Mouse (Mus musculus) bone marrow, adult 2 months (tissue): ENCODE data around the gene Cacna1c. TPM values are rescaled to one million over a fixed set of nuclear protein-coding genes. Genes with fewer than 3 reads are reported as not detected.

Experiments used
- H3K27ac ChIP-seq: fragments of 200-500 bp; 2 replicates; pipeline ENCODE4 v1.5.1; 2012; ENCODE audit warnings: low read depth, mild to moderate bottlenecking, control low read depth, inconsistent platforms, low read length; ENCODE audit not compliant: control insufficient read depth, poor library complexity, insufficient read depth
- H3K4me1 ChIP-seq: fragments of 200-500 bp; 2 replicates; pipeline ENCODE4 v1.6.1; 2011; ENCODE audit warnings: low read length; ENCODE audit not compliant: control insufficient read depth, insufficient read depth
- H3K4me3 ChIP-seq: fragments of 200-500 bp; replicated peaks from 2 replicates; pipeline ENCODE3; 2011; ENCODE audit warnings: mild to moderate bottlenecking, low read depth, low read length, control low read depth; ENCODE audit not compliant: control insufficient read depth
- CTCF ChIP-seq: fragments of 200-500 bp; IDR thresholded peaks from 2 replicates; pipeline ENCODE4 v1.5.1; 2011; ENCODE audit warnings: low read length, control low read depth; ENCODE audit not compliant: control insufficient read depth, insufficient read depth
- POLR2A ChIP-seq: fragments of 200-500 bp; IDR thresholded peaks from 2 replicates; pipeline ENCODE4 v1.6.1; 2011; ENCODE audit warnings: low read depth, mild to moderate bottlenecking, control low read depth, low read length, borderline replicate concordance; ENCODE audit not compliant: control insufficient read depth
- WGBS: fragments of 180-500 bp; shearing (Covaris S2); methylation state at CpG from one replicate; pipeline ENCODE4 v1.1.7; 2018; 5-methylcytosine and 5-hydroxymethylcytosine counted together
- polyA plus RNA-seq: library from polyadenylated mRNA; stranded (reverse); fragments of >200 nt; gene quantifications from 2 replicates; pipeline ENCODE4 v1.2.4, GENCODE M21; 2011; ENCODE audit warnings: low replicate concordance; ENCODE audit not compliant: missing spikeins, insufficient read depth, insufficient read length

Gene Cacna1c
- polyA plus RNA-seq, 1 experiment, result 3.1 TPM

DNA sequence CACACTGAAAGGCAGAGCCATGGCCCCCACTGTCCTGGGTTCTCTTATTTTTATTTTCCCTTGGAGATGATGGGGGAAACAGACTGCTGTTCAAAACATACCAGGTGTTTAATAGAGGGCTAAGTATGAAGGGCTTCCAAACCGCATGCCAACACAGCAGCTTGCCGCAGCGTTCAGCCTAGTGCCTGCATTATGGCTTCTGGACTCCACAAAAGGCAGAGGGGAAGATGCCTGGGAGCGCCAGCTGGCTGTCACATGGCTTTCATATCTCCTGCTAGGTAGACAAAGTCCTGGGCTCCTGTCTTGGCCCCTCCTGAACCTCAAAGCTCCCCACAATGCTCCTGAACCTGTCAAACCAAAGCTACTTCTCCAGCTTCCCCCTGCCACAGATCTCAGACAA lies 254.4 kb downstream of the Cacna1c start:
- WGBS, result 88% methylated on average over 4 of the region's 4 CpGs
- TF ChIP-seq CTCF (no peak), POLR2A (no peak)
- H3K27ac ChIP-seq, result no peak overlapping the region
- H3K4me1 ChIP-seq, result no peaks in the 10 kb centered on the region
- H3K4me3 ChIP-seq, result no peak overlapping the region

GRCm38 (mm10) chr6:118941036-118941435 lies 255.2 kb downstream of the Cacna1c start:
- Histone ChIP-seq H3K4me1 (no peaks in the 10 kb centered on the region), H3K27ac (no peak overlapping the region), H3K4me3 (no peak overlapping the region)
- TF ChIP-seq CTCF (no peak), POLR2A (no peak)
- 81% methylated on average over 3 of the region's 3 CpGs for WGBS

DNA sequence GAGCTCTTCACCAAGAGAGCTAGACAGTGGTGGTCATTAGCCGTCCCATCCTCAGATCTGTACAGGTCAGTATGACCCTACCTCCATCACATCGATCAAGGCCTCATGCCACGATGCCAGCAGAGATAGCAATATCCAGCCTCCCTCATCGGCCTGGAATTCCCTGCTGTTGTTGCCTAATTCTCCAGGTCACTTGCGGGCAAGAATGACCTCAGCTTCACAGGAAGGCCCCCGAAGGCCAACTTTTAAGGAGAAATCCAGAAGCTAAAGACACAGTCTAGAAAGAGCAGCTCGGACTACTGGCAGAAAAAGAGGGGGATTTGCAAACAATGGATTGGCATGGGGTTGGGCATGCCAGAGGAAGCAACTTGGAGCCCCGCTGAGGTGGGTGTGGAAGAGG lies 256.6 kb downstream of the Cacna1c start:
- H3K27ac ChIP-seq, result no peak overlapping the region
- no peaks in the 10 kb centered on the region for H3K4me1 ChIP-seq
- TF ChIP-seq CTCF, result no peak
- no peak for TF ChIP-seq POLR2A
- H3K4me3 ChIP-seq, result no peak overlapping the region
- 82% methylated on average over 8 of the region's 8 CpGs for WGBS

DNA sequence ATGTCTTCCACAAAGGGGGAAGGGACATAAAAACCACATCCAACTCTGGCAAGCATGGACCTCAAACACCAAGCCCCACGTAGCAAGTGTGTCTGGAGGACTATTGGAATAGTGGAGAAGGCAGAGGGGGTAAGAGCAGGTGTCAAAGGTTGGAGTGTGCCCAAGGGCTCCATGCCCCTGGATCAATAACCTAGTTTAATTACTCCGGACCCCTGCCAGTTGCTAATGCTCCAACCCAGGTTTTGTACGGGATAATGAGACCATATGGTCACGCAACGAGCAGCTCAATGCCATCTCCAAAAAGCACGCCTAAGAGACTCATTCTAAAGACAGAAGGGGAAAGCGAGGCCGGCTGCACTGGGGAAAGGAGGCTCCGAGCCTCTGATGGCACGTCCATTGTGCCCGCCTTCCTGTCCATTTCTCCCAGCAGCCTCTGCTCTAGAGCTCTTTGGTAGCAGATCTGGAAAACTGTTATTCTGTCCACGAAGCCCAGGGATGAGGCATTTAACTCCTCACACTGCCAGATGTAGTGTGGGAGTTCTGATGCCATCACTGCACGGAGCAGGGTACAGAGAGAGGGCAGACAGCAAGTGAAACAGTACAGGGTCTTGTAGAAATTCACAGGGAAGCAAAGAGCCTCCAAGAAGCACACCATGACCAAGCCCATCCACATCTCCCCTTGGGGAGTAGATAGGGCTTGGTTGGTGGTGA lies 257.7 kb downstream of the Cacna1c start:
- TF ChIP-seq CTCF (no peak), POLR2A (no peak)
- 78% methylated on average over 13 of the region's 13 CpGs for WGBS
- no peaks in the 10 kb centered on the region for H3K4me1 ChIP-seq
- no peak overlapping the region for H3K4me3 ChIP-seq
- no peak overlapping the region for H3K27ac ChIP-seq

- no peak overlapping the region for H3K4me3 ChIP-seq
- 73% methylated on average over 5 of the region's 5 CpGs for WGBS
- no peak overlapping the region for H3K27ac ChIP-seq
- no peaks in the 10 kb centered on the region for H3K4me1 ChIP-seq
- TF ChIP-seq CTCF, result no peak
- no peak for TF ChIP-seq POLR2A
Observed at GRCm38 (mm10) chr6:118937536-118937935, 258.7 kb downstream of the Cacna1c start.

- WGBS, result 78% methylated on average over 9 of the region's 9 CpGs
Observed at GRCm38 (mm10) chr6:118935520-118936415, 260.4 kb downstream of the Cacna1c start.

GRCm38 (mm10) chr6:118934243-118934902 lies 261.8 kb downstream of the Cacna1c start:
- TF ChIP-seq CTCF, result no peak
- TF ChIP-seq POLR2A, result no peak
- Histone ChIP-seq H3K4me3 (no peak overlapping the region), H3K4me1 (no peaks in the 10 kb centered on the region), H3K27ac (no peak overlapping the region)
- WGBS, result 45% methylated on average over 9 of the region's 9 CpGs

More at GRCm38 (mm10) chr6:118935520-118936415, 260.4 kb downstream of the Cacna1c start:
- Histone ChIP-seq H3K27ac (no peak overlapping the region), H3K4me1 (no peaks in the 10 kb centered on the region), H3K4me3 (no peak overlapping the region)
- TF ChIP-seq CTCF (no peak), POLR2A (no peak)
